Mouse (Mus musculus) stomach, postnatal 0 days (tissue): ENCODE measurements at regions not wholly inside any gene's neighbourhood (a gene's known extent, or its start where the extent isn't known, plus 50 kb on each side); places are given as distances from the start of the nearest gene placed in this dataset.
A peak's percentile ranks its signal among the peaks of the same experiment; 100 is the strongest.

Experiments
- ATAC-seq: fragments of 200-750 bp; cut with Nextera tagmentation; 2 replicates; pipeline ENCODE4 v1.8.0; 2017; ENCODE audit not compliant: low FRiP score, low TSS enrichment
- DNase-seq: peaks from one replicate; pipeline ENCODE4 v3.0.0-alpha.2; 2016; ENCODE audit warnings: low spot score
- H3K27ac ChIP-seq: fragments of 300-500 bp; sonication (generic); replicated peaks from 2 replicates; pipeline ENCODE4 v1.5.1; 2014; ENCODE audit warnings: mild to moderate bottlenecking, control low read depth
- H3K27me3 ChIP-seq: fragments of 300-500 bp; sonication (generic); 2 replicates; pipeline ENCODE4 v1.6.1; 2014; ENCODE audit warnings: low read length; ENCODE audit not compliant: control insufficient read depth, insufficient read depth
- H3K36me3 ChIP-seq: fragments of 300-500 bp; sonication (generic); 2 replicates; pipeline ENCODE4 v1.6.1; 2014; ENCODE audit warnings: low read length, mixed read lengths; ENCODE audit not compliant: control insufficient read depth, insufficient read depth
- H3K4me1 ChIP-seq: fragments of 300-500 bp; sonication (generic); replicated peaks from 2 replicates; pipeline ENCODE4 v1.6.1; 2014; ENCODE audit warnings: antibody characterized with exemption; ENCODE audit not compliant: control insufficient read depth, insufficient read depth
- H3K4me2 ChIP-seq: fragments of 300-500 bp; sonication (generic); replicated peaks from 2 replicates; pipeline ENCODE4 v1.6.1; 2014; ENCODE audit warnings: low read depth, mild to moderate bottlenecking, control low read depth, moderate library complexity
- H3K4me3 ChIP-seq: fragments of 300-500 bp; sonication (generic); 2 replicates; pipeline ENCODE4 v1.5.1; 2014; ENCODE audit warnings: low read depth, low read length, control low read depth
- H3K9ac ChIP-seq: fragments of 300-500 bp; sonication (generic); 2 replicates; pipeline ENCODE4 v1.6.1; 2014; ENCODE audit warnings: mild to moderate bottlenecking, low read length, control low read depth, mixed read lengths
- H3K9me3 ChIP-seq: fragments of 300-500 bp; sonication (generic); 2 replicates; pipeline ENCODE4 v1.6.1; 2016; ENCODE audit warnings: low read length; ENCODE audit not compliant: control insufficient read depth
- CTCF ChIP-seq: IDR thresholded peaks from 2 replicates; pipeline ENCODE4 v1.5.1; 2016; ENCODE audit warnings: antibody characterized with exemption, low read depth, mild to moderate bottlenecking, moderate library complexity
- EP300 ChIP-seq: optimal IDR thresholded peaks from 2 replicates; pipeline ENCODE3; 2016; ENCODE audit warnings: antibody characterized with exemption
- whole genome bisulfite sequencing: fragments of 180-500 bp; shearing (Covaris S2); extraction: QIAGEN DNeasy Blood & Tissue Kit; methylation state at CpG from one replicate; pipeline ENCODE4 v1.1.7; 2014; 5-methylcytosine and 5-hydroxymethylcytosine counted together

DNA sequence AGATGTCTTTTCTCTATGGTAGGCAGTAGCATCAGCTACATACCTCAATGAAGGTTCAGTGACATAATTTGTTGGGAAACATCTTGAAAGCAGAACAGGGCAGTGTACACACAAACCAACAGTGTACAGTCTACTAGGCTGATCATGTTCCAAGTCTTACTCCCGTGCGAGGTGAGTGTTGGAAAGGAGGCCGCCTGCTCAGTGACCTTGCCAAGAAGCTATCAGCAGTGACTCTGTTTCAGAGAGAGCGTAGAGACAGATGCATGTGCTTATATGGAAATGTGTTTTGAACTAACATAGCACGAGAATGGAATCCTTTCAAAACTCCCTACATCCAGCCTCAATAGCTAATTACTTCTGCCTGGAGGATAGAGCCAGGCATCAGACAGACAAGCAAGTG is 78.4 kb downstream of the Klf4 start:
- Histone ChIP-seq H3K4me2 (no peak overlapping the region), H3K9me3 (no peaks in the 10 kb centered on the region), H3K4me3 (no peak overlapping the region), H3K27ac (no peak overlapping the region), H3K27me3 (no peaks in the 10 kb centered on the region), H3K4me1 (no peaks in the 10 kb centered on the region), H3K9ac (no peak overlapping the region), H3K36me3 (no peaks in the 10 kb centered on the region)
- no peak for TF ChIP-seq CTCF
- no peak for TF ChIP-seq EP300
- ATAC-seq (peak; percentile 40; the same call in 1 of the 2 replicates), DNase-seq (no peak)
- 48% methylated on average over 5 of the region's 5 CpGs for WGBS

- H3K9ac ChIP-seq, result no peak overlapping the region
- no peak for TF ChIP-seq EP300
- TF ChIP-seq CTCF, result no peak
- DNase-seq (no peak), ATAC-seq (no peak)
- H3K27ac ChIP-seq, result no peak overlapping the region
- H3K36me3 ChIP-seq, result no peaks in the 10 kb centered on the region
- WGBS, result 60% methylated on average over 6 of the region's 6 CpGs
- H3K27me3 ChIP-seq, result no peaks in the 10 kb centered on the region
- H3K4me3 ChIP-seq, result no peak overlapping the region
- no peaks in the 10 kb centered on the region for H3K9me3 ChIP-seq
- H3K4me1 ChIP-seq, result no peaks in the 10 kb centered on the region
- H3K4me2 ChIP-seq, result no peak overlapping the region
Observed at GRCm38 (mm10) chr4:55452546-55452945, 79.7 kb downstream of the Klf4 start.

GRCm38 (mm10) chr4:55451711-55452110 is 80.6 kb downstream of the Klf4 start:
- H3K36me3 ChIP-seq, result no peaks in the 10 kb centered on the region
- H3K9me3 ChIP-seq, result no peaks in the 10 kb centered on the region
- no peak overlapping the region for H3K9ac ChIP-seq
- no peaks in the 10 kb centered on the region for H3K27me3 ChIP-seq
- 83% methylated on average over 2 of the region's 2 CpGs for WGBS
- no peak for TF ChIP-seq EP300
- TF ChIP-seq CTCF, result no peak
- H3K4me3 ChIP-seq, result no peak overlapping the region
- H3K4me1 ChIP-seq, result no peaks in the 10 kb centered on the region
- ATAC-seq (no peak), DNase-seq (no peak)
- H3K27ac ChIP-seq, result no peak overlapping the region
- no peak overlapping the region for H3K4me2 ChIP-seq

GRCm38 (mm10) chr4:55451026-55451425 is 81.2 kb downstream of the Klf4 start:
- H3K36me3 ChIP-seq, result no peaks in the 10 kb centered on the region
- TF ChIP-seq EP300 (no peak), CTCF (peak; percentile 62)
- 72% methylated on average over 4 of the region's 4 CpGs for WGBS
- no peaks in the 10 kb centered on the region for H3K9me3 ChIP-seq
- DNase-seq (no peak), ATAC-seq (no peak)
- H3K27ac ChIP-seq, result no peak overlapping the region
- H3K4me1 ChIP-seq, result no peaks in the 10 kb centered on the region
- H3K9ac ChIP-seq, result no peak overlapping the region
- no peak overlapping the region for H3K4me2 ChIP-seq
- no peaks in the 10 kb centered on the region for H3K27me3 ChIP-seq
- H3K4me3 ChIP-seq, result no peak overlapping the region

GRCm38 (mm10) chr4:55443489-55443888 is 88.8 kb downstream of the Klf4 start:
- Histone ChIP-seq H3K36me3 (no peaks in the 10 kb centered on the region), H3K27me3 (no peaks in the 10 kb centered on the region), H3K4me2 (no peak overlapping the region), H3K4me3 (no peak overlapping the region), H3K4me1 (no peaks in the 10 kb centered on the region), H3K9ac (no peak overlapping the region), H3K27ac (no peak overlapping the region), H3K9me3 (no peaks in the 10 kb centered on the region)
- TF ChIP-seq EP300 (no peak), CTCF (no peak)
- no peak for DNase-seq
- 62% methylated on average over 9 of the region's 9 CpGs for WGBS
- no peak for ATAC-seq

- no peak for ATAC-seq
- WGBS, result 66% methylated on average over 13 of the region's 13 CpGs
- no peak overlapping the region for H3K4me2 ChIP-seq
Observed at GRCm38 (mm10) chr4:55442098-55442497, 90.2 kb downstream of the Klf4 start.

More at GRCm38 (mm10) chr4:55442098-55442497, 90.2 kb downstream of the Klf4 start:
- Histone ChIP-seq H3K36me3 (no peaks in the 10 kb centered on the region), H3K9me3 (no peaks in the 10 kb centered on the region), H3K4me1 (no peaks in the 10 kb centered on the region), H3K4me3 (no peak overlapping the region), H3K27ac (no peak overlapping the region), H3K9ac (no peak overlapping the region), H3K27me3 (no peaks in the 10 kb centered on the region)
- TF ChIP-seq CTCF (no peak), EP300 (no peak)
- DNase-seq, result no peak
